Mouse (Mus musculus) bone marrow, adult 2 months (tissue): ENCODE data around the gene Vps26c.

ENCODE experiments used
- CTCF ChIP-seq: fragments of 200-500 bp; IDR thresholded peaks from 2 replicates; pipeline ENCODE4 v1.5.1; 2011; ENCODE audit warnings: low read length, control low read depth; ENCODE audit not compliant: control insufficient read depth, insufficient read depth
- POLR2A ChIP-seq: fragments of 200-500 bp; IDR thresholded peaks from 2 replicates; pipeline ENCODE4 v1.6.1; 2011; ENCODE audit warnings: low read depth, mild to moderate bottlenecking, control low read depth, low read length, borderline replicate concordance; ENCODE audit not compliant: control insufficient read depth

- TF ChIP-seq CTCF, result no peak
- no peak for TF ChIP-seq POLR2A
These were observed 47.5 kb upstream of the Vps26c start for GRCm38 (mm10) chr16:94574025-94574717.
